Mouse (Mus musculus) CH12.LX (cell line): ENCODE results near the gene Kif23. TPM values are rescaled to one million over a fixed set of nuclear protein-coding genes. Genes with fewer than 3 reads are reported as not detected.

Source experiments
- DNase-seq: peaks from one replicate; pipeline ENCODE4 v3.0.0-alpha.2; 2013; ENCODE audit errors: extremely low read depth
- H3K27ac ChIP-seq: 2 replicates; pipeline ENCODE4 v1.5.1; 2012; ENCODE audit warnings: low read depth, mild to moderate bottlenecking, control low read depth, moderate library complexity; ENCODE audit not compliant: insufficient read depth
- H3K27me3 ChIP-seq: replicated peaks from 2 replicates; pipeline ENCODE3; 2012; ENCODE audit warnings: inconsistent platforms
- H3K36me3 ChIP-seq, 2 experiments: replicated peaks in 1 of 2; 2 replicates each; pipeline versions ENCODE3 to v1.6.1; 2012; ENCODE audit warnings: inconsistent platforms in 1 of 2, low read length in 1 of 2, mild to moderate bottlenecking in 1 of 2, mixed read lengths in 1 of 2, moderate library complexity in 1 of 2; ENCODE audit not compliant: control insufficient read depth in 1 of 2, insufficient read depth in 1 of 2
- H3K4me1 ChIP-seq, 2 experiments: 2 replicates each; pipeline ENCODE4 v1.6.1; 2012; ENCODE audit warnings: inconsistent platforms in 1 of 2, moderate library complexity in 1 of 2; ENCODE audit not compliant: insufficient read depth in 2 of 2, control insufficient read depth in 1 of 2
- H3K4me2 ChIP-seq: 2 replicates; pipeline ENCODE4 v1.6.1; 2012; ENCODE audit warnings: low read depth, mild to moderate bottlenecking, control low read depth; ENCODE audit not compliant: poor library complexity, insufficient read depth, severe bottlenecking
- H3K4me3 ChIP-seq, 3 experiments: fragments of 150-350 bp in 1 of 3; sonication (generic) in 1 of 3; replicated peaks in 1 of 3; 2 replicates each; pipeline versions ENCODE3 to v1.5.1; 2011 to 2012; ENCODE audit warnings: low read depth in 2 of 3, low read length in 2 of 3, mild to moderate bottlenecking in 2 of 3, moderate library complexity in 2 of 3, control low read depth in 1 of 3, improper control_type of control experiment in 1 of 3, inconsistent platforms in 1 of 3, mixed read lengths in 1 of 3; ENCODE audit not compliant: poor library complexity in 1 of 3
- H3K79me2 ChIP-seq: replicated peaks from 2 replicates; pipeline ENCODE4 v1.6.1; 2012; ENCODE audit warnings: mild to moderate bottlenecking, moderate library complexity; ENCODE audit not compliant: control insufficient read depth, poor library complexity, insufficient read depth, severe bottlenecking; ENCODE audit errors: extremely low read depth
- H3K9ac ChIP-seq: 2 replicates; pipeline ENCODE4 v1.6.1; 2012; ENCODE audit warnings: low read depth, mild to moderate bottlenecking, control low read depth, moderate library complexity; ENCODE audit not compliant: insufficient read depth
- H3K9me3 ChIP-seq: replicated peaks from 2 replicates; pipeline ENCODE3; 2012; ENCODE audit warnings: low read length, inconsistent platforms, mixed read lengths
- BHLHE40 ChIP-seq: IDR thresholded peaks from 2 replicates; pipeline ENCODE4 v1.6.1; 2011; ENCODE audit warnings: mild to moderate bottlenecking, low read depth, low read length, improper control_type of control experiment
- CTCF ChIP-seq, 2 experiments: IDR thresholded peaks in 1 of 2; conservative IDR thresholded peaks in 1 of 2; 2 replicates each; pipeline ENCODE4 v1.5.1; 2011 to 2012; ENCODE audit warnings: low read depth in 2 of 2, low read length in 2 of 2, improper control_type of control experiment in 1 of 2, inconsistent platforms in 1 of 2, mild to moderate bottlenecking in 1 of 2, moderate library complexity in 1 of 2
- E2F4 ChIP-seq: IDR thresholded peaks from 2 replicates; pipeline ENCODE4 v1.6.1; 2011; ENCODE audit warnings: low read depth, low read length, improper control_type of control experiment; ENCODE audit not compliant: insufficient replicate concordance
- ELF1 ChIP-seq: IDR thresholded peaks from 2 replicates; pipeline ENCODE4 v1.6.1; 2014; ENCODE audit warnings: low read depth, mild to moderate bottlenecking, inconsistent platforms, low read length, improper control_type of control experiment
- HCFC1 ChIP-seq: IDR thresholded peaks from 2 replicates; pipeline ENCODE4 v1.6.1; 2012; ENCODE audit warnings: low read depth, mild to moderate bottlenecking, inconsistent platforms, low read length, improper control_type of control experiment
- IRF4 ChIP-seq: IDR thresholded peaks from 2 replicates; pipeline ENCODE4 v1.6.1; 2014; ENCODE audit warnings: low read depth, mild to moderate bottlenecking, inconsistent platforms, low read length, improper control_type of control experiment
- JUN ChIP-seq: IDR thresholded peaks from 2 replicates; pipeline ENCODE4 v1.6.1; 2011; ENCODE audit warnings: low read depth, mild to moderate bottlenecking, low read length, improper control_type of control experiment, moderate library complexity; ENCODE audit not compliant: insufficient read depth
- MAX ChIP-seq: IDR thresholded peaks from 2 replicates; pipeline ENCODE4 v1.6.1; 2011; ENCODE audit warnings: low read length, improper control_type of control experiment
- MXI1 ChIP-seq: IDR thresholded peaks from 2 replicates; pipeline ENCODE4 v1.6.1; 2011; ENCODE audit warnings: mild to moderate bottlenecking, low read depth, low read length, improper control_type of control experiment
- NRF1 ChIP-seq: IDR thresholded peaks from 2 replicates; pipeline ENCODE4 v1.6.1; 2014; ENCODE audit warnings: low read depth, mild to moderate bottlenecking, inconsistent platforms, low read length, improper control_type of control experiment, moderate library complexity
- POLR2A ChIP-seq: IDR thresholded peaks from 2 replicates; pipeline ENCODE4 v1.6.1; 2011; ENCODE audit warnings: low read depth, mild to moderate bottlenecking, improper control_type of control experiment, low read length
- RCOR1 ChIP-seq: conservative IDR thresholded peaks from 2 replicates; pipeline ENCODE4 v1.6.1; 2012; ENCODE audit warnings: low read depth, mild to moderate bottlenecking, inconsistent platforms, low read length, improper control_type of control experiment
- SIN3A ChIP-seq: IDR thresholded peaks from 2 replicates; pipeline ENCODE4 v1.6.1; 2012; ENCODE audit warnings: low read length, improper control_type of control experiment, inconsistent platforms
- UBTF ChIP-seq: IDR thresholded peaks from 2 replicates; pipeline ENCODE4 v1.6.1; 2012; ENCODE audit warnings: low read depth, mild to moderate bottlenecking, inconsistent platforms, low read length, improper control_type of control experiment, moderate library complexity
- USF1 ChIP-seq: IDR thresholded peaks from 2 replicates; pipeline ENCODE4 v1.6.1; 2014; ENCODE audit warnings: low read depth, mild to moderate bottlenecking, inconsistent platforms, low read length, improper control_type of control experiment
- ZMIZ1 ChIP-seq: IDR thresholded peaks from 2 replicates; pipeline ENCODE4 v1.6.1; 2012; ENCODE audit warnings: low read depth, mild to moderate bottlenecking, inconsistent platforms, low read length, improper control_type of control experiment
- ZNF384 ChIP-seq: IDR thresholded peaks from 2 replicates; pipeline ENCODE4 v1.6.1; 2012; ENCODE audit warnings: low read depth, low read length, improper control_type of control experiment, inconsistent platforms
- dilution Hi-C: fragments of 300-500 bp; cut with MboI; formaldehyde crosslinking; loops from 2 replicates; pipeline ENCODE4 v1.14.3; 2020; ENCODE audit warnings: low sequenced_read_pairs; ENCODE audit not compliant: extremely low pct_unique_long_range_greater_than_20kb, extremely low pct_ligation_motif_present
- in situ Hi-C: fragments of 300-500 bp; cut with MboI; formaldehyde crosslinking; loops from 3 replicates; pipeline ENCODE4 v1.14.3; 2019; ENCODE audit warnings: low sequenced_read_pairs, low pct_ligation_motif_present, low pct_unique_long_range_greater_than_20kb, mixed read lengths
- polyA plus RNA-seq: library from polyadenylated mRNA; unstranded; fragments of >175 nt; gene quantifications from 2 replicates; pipeline ENCODE4 v1.2.1, GENCODE M21; 2012; ENCODE audit warnings: low read depth; ENCODE audit not compliant: insufficient read length
- total RNA-seq, 2 experiments: library from RNA; depleted of rRNA; stranded (reverse); fragments of 300-350 nt in 1 of 2; fragments of >200 nt in 1 of 2; gene quantifications; 2 replicates each; pipeline ENCODE4 v1.2.3; 2012 to 2014

Gene Kif23
- total and polyA plus RNA-seq, 3 experiments = 50.6 to 133 (median 96.2) TPM

- no peak for TF ChIP-seq SIN3A
- peak; percentile 37 to 98; a peak in 3 of 4 replicates for TF ChIP-seq CTCF (conservative IDR thresholded peaks at IDR 0.05 in 1 of 2, IDR thresholded peaks at IDR 0.05 in 1 of 2; ENCODE audit: low read depth in 2 of 2, low read length in 2 of 2)
- TF ChIP-seq BHLHE40 = no peak
- peak; percentile 39; the same call in 1 of the 2 replicates for TF ChIP-seq MAX
- no peak for TF ChIP-seq ZMIZ1
- TF ChIP-seq E2F4 = no peak
- no peak for TF ChIP-seq ELF1
- no peak for TF ChIP-seq USF1
- TF ChIP-seq HCFC1 = no peak; the same call in 1 of the 2 replicates
- peak; percentile 61 for TF ChIP-seq ZNF384
- TF ChIP-seq JUN = no peak
- TF ChIP-seq RCOR1 = no peak
- no peak for TF ChIP-seq NRF1
- TF ChIP-seq UBTF = no peak
- TF ChIP-seq, all 38 proteins: peak for 15
Measured at GRCm38 (mm10) chr9:61947402-61948346, 1.1 kb upstream of the Kif23 start (continued).

DNA sequence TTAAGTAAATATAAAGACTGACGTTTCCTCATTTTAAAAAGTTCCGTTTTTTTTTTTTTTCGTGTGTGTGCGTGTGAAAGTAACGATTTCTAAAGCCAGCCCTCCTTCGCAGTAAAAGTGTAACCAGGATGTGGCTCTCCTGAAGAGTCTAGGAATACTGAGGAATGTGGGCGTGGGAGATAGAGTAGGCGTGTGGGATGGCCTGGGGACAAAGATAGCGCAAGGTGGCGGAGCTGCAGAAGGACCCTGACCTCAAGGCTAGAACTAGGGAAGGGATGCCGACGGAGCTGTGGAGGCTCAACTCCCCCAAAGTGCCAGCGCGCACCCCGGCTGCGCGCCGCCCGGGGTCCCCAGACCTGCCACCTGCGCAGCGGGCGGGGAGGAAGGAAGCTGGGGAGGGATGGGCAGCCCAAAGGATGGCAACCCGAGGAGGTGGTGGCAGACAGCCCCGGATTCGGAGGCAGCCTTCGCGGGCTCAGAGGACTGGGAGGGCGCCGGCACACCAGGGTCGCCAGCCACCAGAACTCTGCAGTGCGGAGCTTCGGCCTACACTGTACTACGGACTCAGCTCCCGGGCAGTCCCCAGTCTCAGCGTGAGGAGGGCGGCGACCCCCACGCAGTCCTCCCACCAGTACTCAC lies 482 bp downstream of the Kif23 start:
- H3K4me3 ChIP-seq = peak overlapping the region; percentile 75 to 90 (median 88)
- dilution Hi-C loops = no loop called here

More for the DNA sequence above, 482 bp downstream of the Kif23 start:
- Histone ChIP-seq H3K9me3 (no peaks in the 10 kb centered on the region), H3K4me1 (peaks cover 0 to 38% of the 10 kb centered on the region in 2 experiments; a peak in 2 of 4 replicates), H3K27ac (peak overlapping the region; percentile 57; the same call in 1 of the 2 replicates), H3K27me3 (no peaks in the 10 kb centered on the region)
- DNase-seq = no peak
- in situ Hi-C loops = loop anchor here (5.0 to 10.0 kb wide), 2 partner anchors 36 to 299 kb away; no protein-coding TSS in a partner anchor
- TF ChIP-seq MXI1 = 0 out of 2 replicates have a peak, but pooled peaks have one; percentile 23
- no peak for TF ChIP-seq IRF4
- TF ChIP-seq UBTF = 0 out of 2 replicates have a peak, but pooled peaks have one; percentile 41
- no peak for TF ChIP-seq NRF1
- no peak for TF ChIP-seq JUN
- no peak for TF ChIP-seq HCFC1
- no peak for TF ChIP-seq POLR2A
- peak; percentile 81 for TF ChIP-seq ZNF384
- TF ChIP-seq, all 38 proteins: peak for 3
- Histone ChIP-seq H3K36me3 (peaks cover 9 to 35% of the 10 kb centered on the region in 2 experiments), H3K79me2 (peaks cover 23% of the 10 kb centered on the region), H3K4me2 (peak overlapping the region; percentile 38), H3K9ac (peak overlapping the region; percentile 66)
